Mouse (Mus musculus) frontal cortex, postnatal 14 days (tissue): ENCODE data around the gene Pex16.
"Not testable (repeated sequence)": the region's sequence is repeated elsewhere in the genome, so short reads cannot be mapped to it uniquely, and the experiment has no call there.

Experiments used
- DNase-seq, 2 experiments: peaks; one replicate each; pipeline ENCODE4 v3.0.0; 2022; ENCODE audit warnings: low spot score in 2 of 2

The Pex16 gene

DNA sequence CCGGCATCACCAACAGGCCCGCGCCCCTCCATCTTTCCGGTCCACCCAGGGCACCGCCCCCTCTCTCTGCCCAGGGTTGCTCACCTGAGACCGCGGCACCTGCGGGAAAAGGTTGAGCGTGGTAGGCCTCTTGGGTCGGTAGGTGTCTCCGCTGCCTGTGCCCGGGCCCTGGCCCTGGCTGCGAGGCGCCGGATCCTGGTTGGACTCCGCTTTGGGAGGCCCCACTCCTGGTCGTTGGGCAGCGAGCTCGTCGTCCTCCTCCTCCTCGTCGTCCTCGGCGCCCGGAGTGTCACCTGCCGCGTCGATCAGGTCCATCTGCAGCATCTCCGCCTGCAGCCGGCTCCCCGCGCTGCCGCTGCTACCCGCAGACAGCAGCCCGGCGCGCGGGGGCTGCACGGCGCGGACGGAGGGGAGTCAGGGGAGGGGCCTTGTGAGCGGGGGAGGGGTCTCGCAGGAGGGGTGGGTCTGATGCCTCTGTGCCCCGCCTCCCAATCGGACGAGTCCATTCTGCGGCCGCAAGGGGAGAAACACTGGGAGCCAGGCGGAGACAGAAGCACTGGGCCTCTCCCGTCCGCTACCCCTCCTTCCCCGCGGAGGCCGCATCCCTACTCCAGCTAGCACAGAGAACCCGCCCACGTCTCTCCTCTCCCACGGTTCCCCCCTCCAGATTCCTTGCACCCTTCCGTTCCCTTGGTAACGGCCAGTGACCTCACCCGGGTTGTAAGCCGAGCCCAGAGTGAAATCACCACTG, 14.6 kb downstream of the Pex16 start:
- DNase-seq, result peak; percentile 85 to 92

DNA sequence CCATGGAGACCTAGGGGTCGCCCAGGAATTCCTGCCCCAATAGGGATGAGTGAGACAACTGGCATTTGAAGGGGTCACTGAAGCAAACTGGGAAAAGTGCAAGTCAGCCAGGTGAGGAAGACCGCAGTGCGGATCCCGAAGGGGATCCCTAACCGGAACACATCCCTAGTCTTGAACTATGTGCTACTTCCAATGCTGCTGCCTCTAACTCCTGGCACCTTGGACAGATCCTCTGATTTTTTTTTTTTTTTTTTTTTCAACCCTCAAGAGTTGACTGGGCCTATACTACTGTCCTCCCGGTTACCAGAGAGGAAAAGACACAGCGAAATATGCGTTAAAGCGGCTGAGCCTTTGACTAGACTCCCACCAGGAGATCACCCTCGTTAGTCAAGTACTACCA, 15.2 kb downstream of the Pex16 start:
- no peak for DNase-seq

DNA sequence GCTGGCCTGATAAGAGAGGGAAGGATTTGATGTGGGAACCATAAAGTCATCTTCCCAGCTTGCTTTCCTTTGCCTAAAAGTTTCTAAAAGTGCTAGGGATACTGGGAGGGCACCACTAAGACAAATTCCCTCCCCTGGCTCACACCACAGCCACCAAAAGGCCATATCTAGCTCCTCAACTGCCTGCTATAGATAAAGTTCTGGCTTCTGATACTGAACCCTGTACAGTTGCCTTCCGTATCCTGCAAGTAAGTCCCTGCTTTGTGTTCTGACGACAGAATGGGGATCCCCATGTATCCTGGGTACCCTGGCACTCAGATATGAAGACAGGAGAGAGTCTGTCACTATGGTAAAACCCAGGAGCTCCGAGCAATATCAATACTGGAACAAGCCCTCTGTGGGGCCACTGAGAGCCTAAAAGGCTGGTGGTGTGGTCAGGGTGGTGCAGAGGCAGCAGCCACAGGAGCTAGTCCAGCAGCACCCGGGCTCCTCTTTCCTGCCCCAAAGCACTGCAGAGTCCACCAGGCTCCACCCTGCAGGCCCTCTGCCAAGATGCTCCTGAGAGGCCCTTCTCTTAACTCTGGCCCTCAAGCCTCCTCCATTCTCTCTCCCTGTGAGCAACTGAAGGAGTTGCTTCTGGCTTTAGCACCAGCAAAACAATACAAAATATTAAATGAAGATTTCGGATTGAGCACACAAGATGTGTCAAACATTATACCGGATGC, 15.9 kb downstream of the Pex16 start:
- DNase-seq, result no peak

DNA sequence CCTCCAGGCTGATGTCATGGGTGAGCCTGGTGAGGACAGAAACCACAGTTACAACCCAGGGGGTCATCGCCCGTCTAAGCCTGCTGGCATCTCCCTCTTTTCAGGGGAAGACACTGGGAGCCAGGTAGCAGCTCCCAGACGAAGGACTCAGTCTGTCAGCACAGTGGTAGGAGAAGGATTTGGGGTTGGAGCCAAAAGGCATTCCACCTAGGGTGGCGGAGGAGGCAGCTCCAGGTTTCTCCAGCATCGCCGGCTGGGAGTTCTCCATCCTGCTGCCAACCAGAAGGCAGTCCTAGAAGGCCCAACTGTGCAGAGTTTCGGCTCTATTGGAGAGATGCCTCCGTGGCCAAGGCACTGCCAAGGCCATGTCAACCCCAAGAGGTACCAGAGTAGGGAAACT, 16.6 kb downstream of the Pex16 start:
- no peak for DNase-seq

DNA sequence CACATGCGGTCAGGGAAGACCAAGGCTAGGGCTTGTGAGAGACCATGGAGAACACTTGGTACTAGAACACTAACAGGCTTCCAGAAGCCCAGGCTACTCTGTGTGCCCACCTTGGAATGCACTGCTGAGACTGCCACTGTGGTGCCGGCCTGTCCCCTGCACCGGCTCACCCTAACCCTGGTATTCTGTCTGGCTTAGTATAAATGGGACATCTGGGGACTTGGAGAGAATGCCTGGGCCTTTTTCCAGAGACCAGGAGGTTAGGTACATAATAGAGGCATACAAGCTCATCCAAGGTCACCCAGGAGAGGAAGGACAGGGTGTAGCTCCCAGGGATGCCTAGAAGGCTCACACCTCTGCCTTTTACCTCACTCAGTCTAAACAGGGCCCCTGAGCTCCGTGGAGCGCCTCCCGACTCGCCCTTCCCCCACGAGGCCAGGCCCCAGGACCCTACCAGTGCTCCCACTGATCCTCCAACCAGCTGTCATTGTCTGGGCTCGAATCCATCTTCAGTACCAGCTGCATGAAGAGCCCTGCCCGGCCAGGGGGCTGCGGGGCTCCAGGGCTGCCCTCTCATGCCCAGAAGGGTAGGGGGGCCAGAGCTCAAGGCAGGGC, 17.3 kb downstream of the Pex16 start:
- DNase-seq, result no peak

DNA sequence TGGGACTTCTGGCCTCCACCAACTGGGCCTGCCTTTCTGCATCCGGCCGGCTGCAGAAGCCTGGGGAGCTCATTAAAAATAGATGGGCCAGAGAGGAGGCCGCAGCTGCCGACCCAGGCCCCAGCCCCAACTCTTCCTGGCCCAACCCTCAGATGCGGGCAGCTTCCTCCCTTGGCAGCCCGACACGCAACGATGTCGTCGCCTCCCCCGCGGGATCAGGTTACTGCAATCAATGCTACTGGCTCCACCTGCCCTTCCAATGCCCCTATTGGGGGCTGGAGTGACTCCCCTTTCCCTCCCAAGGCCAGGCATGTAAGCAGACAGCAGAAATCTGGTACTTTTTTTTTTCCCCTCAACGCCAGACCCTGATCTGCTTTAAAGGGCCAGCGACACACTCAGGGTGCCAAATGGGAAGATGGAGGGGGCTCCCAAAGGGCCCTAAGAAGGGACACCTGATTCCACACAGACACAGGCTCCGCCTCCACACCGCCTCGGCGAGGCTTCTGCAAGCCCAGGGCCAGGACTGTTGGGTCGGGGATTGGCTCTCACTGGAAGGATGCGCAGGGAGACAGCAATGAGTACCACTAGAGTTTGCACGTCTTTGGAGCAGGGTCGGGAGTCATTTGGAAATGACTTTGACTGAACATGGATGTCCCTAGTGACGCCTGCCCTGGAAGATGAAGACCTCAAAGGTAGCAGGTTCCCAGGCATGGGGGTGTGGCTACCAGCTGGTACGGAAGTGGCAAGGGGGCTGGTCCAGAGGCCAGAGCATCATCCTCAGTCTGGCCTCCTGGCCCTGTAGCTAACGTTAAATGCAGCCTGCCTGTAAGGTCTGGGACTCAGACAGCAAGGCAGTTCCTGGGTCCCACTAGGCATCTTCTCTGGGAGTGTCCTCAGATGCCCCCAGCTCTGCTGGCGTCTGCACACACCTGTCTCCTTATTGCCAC, 18.1 kb downstream of the Pex16 start:
- DNase-seq, result no peak

DNA sequence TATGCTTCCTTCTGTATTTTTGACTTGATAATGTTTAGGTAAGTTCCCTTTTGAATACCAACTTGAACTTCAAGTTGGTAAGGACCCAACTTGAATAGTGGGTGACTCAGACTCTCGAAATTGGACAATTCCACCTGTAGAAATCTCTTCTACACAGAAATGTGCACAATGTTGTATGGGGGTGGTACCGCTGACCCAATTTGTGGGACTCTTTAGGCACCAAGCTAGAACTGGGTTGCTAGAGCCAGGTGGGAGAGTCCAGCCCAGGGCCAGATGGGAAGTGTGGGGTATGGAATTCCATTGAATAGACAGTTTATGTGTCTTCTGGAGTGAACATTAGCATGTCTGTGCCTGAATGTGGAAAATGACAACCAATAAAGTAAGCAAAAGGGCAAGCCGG, 21.1 kb downstream of the Pex16 start:
- DNase-seq, result no peak

DNA sequence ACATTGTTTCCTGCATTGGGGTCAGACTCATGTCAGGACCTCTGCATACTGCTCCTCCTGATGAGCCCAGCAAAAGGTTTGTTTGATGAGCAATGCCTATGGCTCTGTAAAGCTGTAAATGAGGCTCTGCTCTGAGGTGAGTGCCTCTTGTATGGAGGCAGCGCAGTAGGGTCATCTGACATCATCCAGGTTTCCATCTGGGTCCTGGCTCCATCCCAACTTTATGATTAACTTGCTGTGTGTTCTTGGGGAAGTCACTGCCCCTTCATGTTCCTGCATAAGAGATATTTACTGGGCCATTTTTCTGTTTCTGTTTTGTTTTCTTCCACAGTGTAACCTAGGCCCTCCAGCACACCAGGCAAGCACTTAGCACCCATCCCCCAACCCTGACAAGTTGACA, 23.0 kb downstream of the Pex16 start:
- DNase-seq, result no peak

DNA sequence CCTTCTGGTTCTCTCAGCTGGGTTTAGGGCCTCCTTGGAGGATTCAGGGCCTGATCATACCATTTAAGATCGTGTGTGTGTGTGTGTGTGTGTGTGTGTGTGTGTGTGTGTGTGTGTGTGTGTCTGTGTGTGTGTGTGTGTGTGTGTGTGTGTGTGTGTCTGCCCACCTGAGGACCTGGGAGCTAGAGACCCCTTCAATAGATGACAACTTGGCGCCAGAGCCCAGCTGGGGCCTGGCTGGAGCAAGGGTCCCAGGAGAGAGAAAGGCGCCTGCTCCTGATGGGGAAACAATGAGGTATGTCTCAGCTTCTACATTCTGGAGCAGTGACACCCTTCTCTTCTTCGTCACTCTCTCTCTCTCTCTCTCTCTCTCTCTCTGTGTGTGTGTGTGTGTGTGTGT, 25.4 kb downstream of the Pex16 start:
- DNase-seq, result not testable (repeated sequence)

DNA sequence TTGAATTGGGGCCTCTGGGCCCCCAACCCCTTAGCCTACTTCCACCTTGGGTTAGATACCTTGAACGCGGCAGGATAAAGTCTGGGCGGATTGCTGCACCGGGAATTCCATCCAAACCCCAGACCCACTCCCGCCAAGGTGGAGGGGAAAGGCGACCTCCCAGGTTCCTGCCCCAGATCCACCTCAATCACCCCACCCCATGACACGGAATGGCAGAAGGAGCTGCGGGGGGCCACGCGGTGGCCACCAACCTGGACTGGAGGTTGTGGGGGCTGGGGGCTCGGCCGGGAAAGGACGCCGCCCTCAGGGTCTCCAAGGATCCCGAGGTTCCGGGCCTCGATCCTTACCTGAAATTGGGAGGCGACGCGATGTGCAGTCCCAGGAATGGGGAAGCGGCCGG, 26.2 kb downstream of the Pex16 start:
- DNase-seq, result no peak

DNA sequence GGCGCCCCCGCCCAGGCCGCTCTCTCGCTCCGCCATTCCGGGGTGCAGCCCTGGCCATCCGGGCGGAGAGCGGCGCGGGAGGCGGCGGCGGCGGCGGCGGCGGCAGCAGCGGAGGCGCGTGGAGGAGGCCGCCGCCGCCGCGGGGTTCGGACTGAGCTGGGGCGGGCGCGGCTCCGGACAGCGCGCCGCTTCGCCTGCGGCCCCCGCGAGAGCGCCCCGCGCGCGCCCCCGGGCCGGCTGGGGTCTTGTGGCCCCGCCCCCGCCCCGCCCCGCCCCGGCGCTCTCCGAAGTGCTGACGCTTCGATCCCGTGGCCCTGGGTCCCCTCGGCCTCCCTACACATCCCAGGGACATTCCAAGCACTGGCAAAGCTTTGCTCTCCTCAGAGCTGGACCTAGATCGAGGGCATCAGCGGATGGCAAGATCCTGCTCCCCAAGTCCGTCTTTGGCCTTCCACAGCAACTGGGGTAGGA, 26.6 kb downstream of the Pex16 start, which contains the start of gene Mapk8ip1:
TSS of gene Mapk8ip1 (minus strand) at position 173 of the 471 bp plus-strand sequence.
- peak in 1 of 2 experiments; percentile 14 for DNase-seq

DNA sequence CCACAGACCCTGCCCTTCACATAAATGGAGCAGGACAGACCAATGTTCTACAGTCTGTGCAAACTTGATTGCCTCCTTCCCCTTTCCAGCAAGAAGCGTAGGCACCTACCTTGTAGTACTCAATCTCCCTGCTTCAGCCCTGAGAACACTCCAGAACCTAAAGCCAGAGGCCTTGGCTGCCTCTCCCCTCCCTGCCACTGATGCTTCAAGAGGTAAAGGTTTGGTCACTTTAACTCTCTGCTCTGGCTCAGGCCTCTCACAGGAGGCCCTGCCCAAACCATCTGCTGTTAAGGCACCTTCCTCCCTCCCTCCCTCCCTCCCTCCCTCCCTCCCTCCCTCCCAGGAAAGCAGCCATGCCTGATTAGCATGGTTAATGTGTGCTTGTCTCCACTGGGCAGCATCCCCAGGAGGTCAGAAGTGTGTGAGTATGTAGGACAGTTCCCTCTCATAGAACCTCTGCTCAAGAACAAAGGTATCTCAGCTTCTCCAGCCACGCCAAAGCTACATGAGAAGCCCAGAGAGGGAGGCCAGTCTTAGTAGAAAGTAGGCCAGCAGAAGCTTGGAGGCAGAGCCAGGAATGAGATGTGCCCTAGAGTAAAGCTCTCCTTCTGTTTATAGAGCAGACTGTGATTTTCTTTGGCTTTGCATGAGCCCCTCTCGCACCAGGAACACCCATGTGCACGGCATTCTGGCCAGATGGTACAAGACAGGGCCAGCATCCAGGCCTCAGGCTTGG, 28.3 kb downstream of the Pex16 start:
- peak in 1 of 2 experiments; percentile 4 for DNase-seq

DNA sequence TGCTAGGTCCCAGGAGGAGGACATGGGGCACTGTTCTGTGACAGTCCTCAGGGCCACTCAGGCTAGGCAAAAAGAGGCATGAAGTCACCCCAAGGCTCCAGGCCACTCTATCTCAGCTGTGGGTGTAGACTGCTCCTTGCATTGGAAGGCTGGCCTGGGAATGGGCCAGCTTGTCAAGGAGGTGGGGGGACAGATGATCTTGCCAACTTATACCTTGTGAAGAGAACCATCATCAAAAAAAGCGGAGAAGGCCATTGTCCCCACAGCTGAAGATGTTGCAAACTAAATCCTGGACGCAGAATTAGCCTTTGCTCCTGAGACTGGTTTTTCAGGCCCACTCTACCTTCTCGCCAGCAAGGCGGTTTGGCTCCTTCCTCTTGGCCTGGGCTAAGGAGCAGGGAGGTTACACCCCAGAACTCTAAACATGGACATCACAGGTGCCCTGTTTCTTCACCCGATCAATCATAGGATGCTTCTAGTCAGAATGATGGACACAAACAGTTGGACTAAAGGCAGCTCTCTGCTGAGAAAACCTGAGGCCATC, 29.4 kb downstream of the Pex16 start:
- peak in 1 of 2 experiments; percentile 4 for DNase-seq

DNA sequence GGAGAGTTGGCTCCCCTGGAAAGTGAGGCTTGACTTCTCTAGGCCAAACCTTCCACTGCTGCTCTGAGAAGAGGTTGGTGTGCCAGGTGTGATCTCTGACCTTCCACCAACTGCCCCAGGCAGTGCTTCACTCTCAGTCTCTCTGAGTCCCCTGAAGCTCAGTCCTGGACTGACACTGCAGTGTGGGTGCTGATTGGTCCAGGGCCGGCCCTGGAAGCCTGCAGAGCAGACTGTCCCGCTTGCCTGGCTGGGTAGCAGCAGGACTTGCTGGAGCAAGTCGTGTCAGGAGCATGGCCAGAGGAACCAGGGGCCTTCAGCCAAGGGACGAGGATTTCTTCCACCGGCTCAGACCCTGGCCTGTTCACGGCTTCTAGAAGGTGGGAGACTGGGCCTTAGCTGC, 30.3 kb downstream of the Pex16 start:
- no peak for DNase-seq

DNA sequence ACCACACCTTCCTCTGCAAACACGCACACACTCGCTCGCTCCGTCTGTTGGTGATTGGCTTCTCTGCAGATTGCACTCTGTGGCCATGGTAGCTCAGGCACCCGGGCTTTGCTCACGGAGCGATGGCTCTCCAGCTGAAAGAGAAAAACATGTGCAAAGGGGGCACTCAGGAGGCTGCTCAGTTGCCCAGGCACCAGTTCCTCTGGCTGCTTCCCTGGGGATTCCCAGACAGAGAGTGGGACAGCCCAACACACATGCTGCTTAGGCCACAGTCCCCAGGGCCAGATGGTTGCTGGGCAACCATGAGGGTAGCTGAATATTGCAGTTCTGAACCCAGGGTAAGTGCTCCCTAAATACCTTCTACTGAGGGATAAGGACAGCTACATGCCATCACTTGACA, 31.2 kb downstream of the Pex16 start:
- DNase-seq, result no peak

DNA sequence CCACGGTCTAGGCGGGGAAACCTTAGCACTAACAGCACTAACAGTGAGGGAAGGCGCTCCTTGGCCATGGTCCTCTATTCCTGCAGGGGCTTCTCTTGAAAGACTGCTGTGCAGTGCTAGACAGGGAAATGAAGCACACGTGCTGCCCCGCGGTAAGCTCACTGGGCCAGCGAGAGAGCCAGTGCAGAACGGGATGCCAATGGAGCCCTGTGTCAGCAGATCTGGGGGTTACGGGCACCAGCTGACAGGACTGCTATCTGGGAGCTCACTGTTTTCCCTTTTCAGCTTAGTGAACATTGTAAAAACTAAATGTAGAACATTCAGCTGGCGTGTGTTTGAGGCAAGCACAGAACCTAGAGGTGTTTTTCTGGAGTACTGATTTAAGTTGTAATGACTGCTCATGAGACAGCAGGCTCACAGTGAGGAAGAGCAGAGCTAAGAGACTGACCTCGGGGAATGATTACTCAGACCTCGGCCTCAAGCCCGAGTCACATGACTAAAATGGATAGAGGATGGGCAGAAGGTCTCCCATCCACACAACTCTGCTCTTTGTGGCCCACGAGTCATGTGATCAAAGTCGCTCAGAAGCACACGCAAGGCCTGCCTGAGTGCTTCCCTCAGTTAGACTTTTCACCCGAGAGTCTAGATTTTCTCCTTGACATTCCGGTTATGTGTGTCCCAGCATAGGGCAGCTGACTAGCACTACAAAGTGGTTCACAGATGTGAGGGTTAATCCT, 34.0 kb downstream of the Pex16 start:
- DNase-seq, result no peak

DNA sequence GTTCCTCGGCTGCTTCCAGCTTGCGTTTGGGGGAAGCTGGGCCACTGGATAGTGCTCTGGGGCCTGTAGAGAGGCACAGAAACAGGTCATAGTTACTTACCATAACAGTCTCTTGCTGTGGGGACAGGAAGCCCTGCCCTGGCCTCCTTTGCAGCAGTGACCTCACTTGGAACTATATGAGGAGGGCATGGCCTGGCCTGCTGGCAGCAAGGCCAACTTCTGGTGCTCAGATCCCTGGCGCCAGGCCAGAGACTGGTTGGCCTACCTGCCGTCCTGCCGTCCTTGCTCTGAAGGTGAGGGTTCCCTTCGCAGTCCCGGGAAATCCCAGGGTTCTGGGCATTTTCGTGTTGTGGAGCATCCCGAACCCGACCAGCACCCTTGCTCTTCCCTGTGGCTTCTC, 37.2 kb downstream of the Pex16 start:
- DNase-seq, result no peak

DNA sequence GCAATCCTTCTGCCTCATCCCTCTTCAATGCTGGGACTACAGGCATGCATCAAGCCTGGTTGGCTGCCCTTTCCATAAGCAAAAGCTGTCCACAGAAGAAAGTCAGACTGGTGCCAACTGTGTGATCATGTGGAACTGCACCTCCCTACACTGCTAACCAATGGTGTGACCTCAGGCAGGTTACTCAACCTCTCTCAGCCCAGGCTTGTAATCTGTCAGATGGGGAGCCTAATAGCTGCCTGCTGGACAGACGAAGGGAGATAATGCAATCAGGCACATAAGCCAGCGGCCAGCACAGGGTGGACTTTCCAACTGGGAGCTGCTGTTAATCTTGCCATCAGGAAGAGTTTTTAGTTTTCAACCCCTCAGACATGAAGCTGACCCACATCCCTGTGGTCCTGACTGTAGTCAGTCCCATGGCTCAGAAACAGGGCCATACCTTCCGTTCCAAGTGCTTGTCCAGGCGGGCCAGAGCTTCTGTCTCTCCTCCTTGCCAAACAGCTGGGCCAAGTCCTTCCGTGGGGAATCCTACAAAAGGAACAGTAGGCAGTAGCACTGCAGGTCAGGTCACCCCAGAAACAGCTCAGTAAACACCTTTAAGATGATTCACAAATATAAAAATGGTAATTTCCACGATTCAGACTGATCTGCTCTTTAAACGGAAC, 47.4 kb downstream of the Pex16 start:
- no peak for DNase-seq

DNA sequence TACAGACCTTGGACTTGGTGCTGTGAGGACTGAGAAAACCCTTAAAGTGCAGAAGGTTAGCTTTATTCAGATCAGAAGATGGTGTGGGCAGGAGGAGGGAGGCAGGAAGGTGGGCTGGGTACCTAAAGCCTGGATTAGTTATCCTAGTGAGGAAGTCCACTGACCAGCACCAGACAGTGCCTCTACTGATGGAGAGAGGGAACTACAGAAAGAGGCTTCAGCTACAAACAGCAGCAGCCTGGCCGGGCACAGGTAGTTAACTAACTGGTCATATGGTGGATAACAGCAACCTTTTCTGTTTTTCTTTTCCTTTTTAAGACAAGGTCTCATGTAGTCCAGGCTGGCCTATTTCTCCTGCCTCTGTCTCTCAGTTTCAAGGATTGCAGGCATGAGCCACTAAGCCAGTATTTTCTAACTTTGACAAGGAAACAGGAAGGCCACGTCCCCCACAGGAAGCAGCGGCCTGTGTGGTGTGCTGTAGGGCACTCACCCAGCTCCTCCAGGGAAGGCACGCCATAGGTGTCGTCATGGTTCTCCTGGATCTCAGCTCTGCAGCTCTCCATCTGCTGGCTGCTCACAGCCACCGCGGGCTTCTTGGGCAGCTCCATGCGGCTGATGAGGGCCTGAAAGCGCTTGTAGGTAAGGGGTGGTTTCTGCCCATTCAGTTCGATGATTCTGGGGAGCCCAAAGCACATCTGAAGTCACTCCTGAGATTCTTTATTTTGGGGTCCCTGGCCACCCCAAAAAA, 48.1 kb downstream of the Pex16 start:
- no peak for DNase-seq
